Mouse (Mus musculus): Measurements from ENCODE around the gene Gm21953. TPM values are rescaled to one million over a fixed set of nuclear protein-coding genes. Genes with fewer than 3 reads are reported as not detected.
"Not testable (repeated sequence)": the region's sequence is repeated elsewhere in the genome, so short reads cannot be mapped to it uniquely, and the experiment has no call there.

The Gm21953 gene
- not detected in 2 replicates for polyA plus RNA-seq (2012; ENCODE audit: insufficient read depth, low replicate concordance)

- not testable (repeated sequence) for H3K4me3 ChIP-seq (replicated peaks); H3K27me3 ChIP-seq (replicated peaks); H3K9me3 ChIP-seq; H3K4me1 ChIP-seq; H3K36me3 ChIP-seq (replicated peaks; ENCODE audit: low read length)
Observed at GRCm38 (mm10) chr4:42293967-42294366, at the start of gene Gm21953. Gene Gm21953, plus strand, starts transcription at chr4:42294267.

GRCm38 (mm10) chr4:42255467-42255866 is 38.6 kb upstream of the Gm21953 start, which contains the start of gene Ccl21b:
Gene Ccl21b, plus strand, starts transcription at chr4:42255767.
- not testable (repeated sequence) for H3K4me1 ChIP-seq; H3K27me3 ChIP-seq (replicated peaks); H3K36me3 ChIP-seq (replicated peaks; ENCODE audit: low read length); H3K4me3 ChIP-seq (replicated peaks); H3K9me3 ChIP-seq

GRCm38 (mm10) chr4:42318034-42318433 is 24.0 kb downstream of the Gm21953 start, which contains the start of gene Fam205a3:
Gene Fam205a3, plus strand, starts transcription at chr4:42318334.
- H3K4me1 ChIP-seq; H3K27me3 ChIP-seq (replicated peaks); H3K36me3 ChIP-seq (replicated peaks; ENCODE audit: low read length); H3K4me3 ChIP-seq (replicated peaks); H3K9me3 ChIP-seq: not testable (repeated sequence)

Other genes with a start within 250 kb of the Gm21953 start
- not detected in 2 replicates for gene Gm3893, start 203.1 kb upstream of the Gm21953 start, polyA plus RNA-seq (2012; ENCODE audit: insufficient read depth, low replicate concordance)
- not detected in 2 replicates for gene Gm13304, start 179.4 kb upstream of the Gm21953 start, polyA plus RNA-seq (2012; ENCODE audit: insufficient read depth, low replicate concordance)
- not detected in 2 replicates for gene Gm13306, start 140.8 kb upstream of the Gm21953 start, polyA plus RNA-seq (2012; ENCODE audit: insufficient read depth, low replicate concordance)
- 0.62 TPM in 1 of 2 replicates, not detected in the other for gene Gm13305, start 125.7 kb upstream of the Gm21953 start, polyA plus RNA-seq (2012; ENCODE audit: insufficient read depth, low replicate concordance)
- gene Gm10600, start 53.6 kb upstream of the Gm21953 start, polyA plus RNA-seq (2012; ENCODE audit: insufficient read depth, low replicate concordance): not detected in 2 replicates
- not detected in 2 replicates for gene Ccl21b, start 38.5 kb upstream of the Gm21953 start, polyA plus RNA-seq (2012; ENCODE audit: insufficient read depth, low replicate concordance)
- gene Fam205a3, start 24.1 kb downstream of the Gm21953 start, polyA plus RNA-seq (2012; ENCODE audit: insufficient read depth, low replicate concordance): not detected in 2 replicates
- gene Gm21586, start 145.1 kb downstream of the Gm21953 start, polyA plus RNA-seq (2012; ENCODE audit: insufficient read depth, low replicate concordance): not detected in 2 replicates
- gene Gm2163, start 172.5 kb downstream of the Gm21953 start, polyA plus RNA-seq (2012; ENCODE audit: insufficient read depth, low replicate concordance): not detected in 2 replicates
- gene Fam205a2, start 233.9 kb downstream of the Gm21953 start, polyA plus RNA-seq (2012; ENCODE audit: insufficient read depth, low replicate concordance): not detected in 2 replicates

Measured in megakaryocyte, embryonic 14.5 days (primary cell).